ENCODE assay signal across 14 mouse cellular contexts in the genomic region with DNA sequence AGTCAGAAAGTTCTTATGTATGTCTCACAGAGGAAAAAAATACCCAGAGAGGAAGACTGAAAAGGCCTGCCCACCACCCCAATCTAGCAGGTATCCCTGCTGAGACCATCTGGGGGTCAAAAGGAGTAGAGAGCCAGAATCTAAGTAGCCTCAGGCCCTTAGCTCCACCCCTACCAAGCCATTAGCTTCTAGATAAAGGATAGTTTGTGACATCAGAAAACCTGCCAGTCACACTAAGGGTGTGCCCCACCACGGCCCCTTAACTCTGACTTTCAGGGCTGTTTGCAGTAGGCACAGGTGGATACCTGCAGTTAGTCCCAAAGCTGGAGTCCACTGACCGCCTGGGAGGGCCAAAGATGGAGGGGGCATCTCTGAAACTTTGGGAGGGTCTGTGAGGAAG. TPM values are rescaled to one million over a fixed set of nuclear protein-coding genes. Genes with fewer than 3 reads are reported as not detected.
DNase-seq lines count a peak whose midpoint lies in the region; ATAC-seq and TF ChIP-seq lines count a peak whose summit lies in the region.
"Had no signal": no experiment of that assay in that cellular context is flagged by ENCODE, and none has a peak within 500 bp of the region (broad histone marks: within the 10 kb centered on the region; RNA-seq: fewer than 3 reads in every experiment).

No protein-coding gene starts in this region.

- no peak for DNase-seq in gastrocnemius, adult 2 months
- no peak for DNase-seq in gastrocnemius, adult 18-20 months (ENCODE audit: low spot score)
- DNase-seq in left cerebral cortex, postnatal 4 days = no peak
- DNase-seq in left cerebral cortex, postnatal 25 days (ENCODE audit: low spot score in 2 of 2) = no peak
- DNase-seq: kidney, adult 9 months had no signal

- H3K9me3 ChIP-seq in megakaryocyte, embryonic 14.5 days = peaks cover 10% of the 10 kb centered on the region; the same call in 1 of the 2 replicates
- H3K9me3 ChIP-seq: embryonic facial prominence, embryonic 10.5 days; forebrain, embryonic 10.5 days had no signal

- ATAC-seq in megakaryocyte, adult 5-6 weeks (ENCODE audit: poor library complexity, severe bottlenecking) = no peak
- peak; percentile 74 for ATAC-seq in erythroid progenitor cell, adult 5-6 weeks (replicated peaks; ENCODE audit: low FRiP score, poor library complexity, severe bottlenecking)
- ATAC-seq in megakaryocyte progenitor cell, adult 5-6 weeks (replicated peaks; ENCODE audit: poor library complexity) = 0 out of 2 replicates have a peak, but pooled peaks have one; percentile 20

- TF ChIP-seq CTCF in gastrocnemius, adult 2 months (IDR thresholded peaks at IDR 0.05) = no peak

- H3K27me3 ChIP-seq in megakaryocyte, embryonic 14.5 days (replicated peaks) = peaks cover 15% of the 10 kb centered on the region

- H3K4me3 ChIP-seq in gastrocnemius, adult 2 months = no peak overlapping the region
- H3K4me3 ChIP-seq in megakaryocyte, embryonic 14.5 days (replicated peaks) = peak overlapping the region; percentile 6

- peaks cover 73% of the 10 kb centered on the region for H3K4me1 ChIP-seq in megakaryocyte, embryonic 14.5 days

- intact Hi-C loops in gastrocnemius, adult 2 months (cut with DNase I) = no loop called here
- intact Hi-C loops in left cerebral cortex, postnatal 4 days (cut with DNase I) = no loop called here
- intact Hi-C loops in left cerebral cortex, postnatal 25 days (cut with DNase I) = no loop called here

- H3K36me3 ChIP-seq in megakaryocyte, embryonic 14.5 days (replicated peaks; ENCODE audit: low read length) = peaks cover 18% of the 10 kb centered on the region
- H3K36me3 ChIP-seq: embryonic facial prominence, embryonic 10.5 days; forebrain, embryonic 10.5 days had no signal

- peak overlapping the region; percentile 93; the same call in 1 of the 2 replicates for H3K27ac ChIP-seq in gastrocnemius, adult 2 months
- H3K27ac ChIP-seq: hindbrain, postnatal 0 days; macrophage had no signal

RNA-seq across cellular contexts. Expression of a gene that starts 0.6 kb away (rescaled TPM):
- 10 to 100 TPM in 1 of 2 experiments, 1 to 10 TPM in 1; 9.9 to 12.0 TPM for total RNA-seq in gastrocnemius, adult 2 months (2021)
- total RNA-seq in gastrocnemius, adult 18-20 months (2021) = 10 to 100 TPM; 12.5 to 21.2 TPM
- 43.5 and 60.3 TPM in 2 replicates for polyA plus RNA-seq in megakaryocyte, embryonic 14.5 days (2012; ENCODE audit: insufficient read depth, low replicate concordance)
- total RNA-seq in megakaryocyte, adult 5-6 weeks (2015) = 14.4 and 14.7 TPM in 2 replicates
- total RNA-seq in megakaryocyte, adult 5-6 weeks (2017) = 11.7 and 13.1 TPM in 2 replicates
- 27.7 and 41.1 TPM in 2 replicates for total RNA-seq in erythroid progenitor cell, adult 5-6 weeks (2015; ENCODE audit: low replicate concordance)
- 48.4 and 75.5 TPM in 2 replicates for total RNA-seq in erythroid progenitor cell, adult 5-6 weeks (2017; ENCODE audit: low replicate concordance)
- total RNA-seq in megakaryocyte progenitor cell, adult 5-6 weeks (2015) = 8.9 and 11.9 TPM in 2 replicates
- total RNA-seq in megakaryocyte progenitor cell, adult 5-6 weeks (2017) = 7.5 and 10.8 TPM in 2 replicates
- total RNA-seq in left cerebral cortex, postnatal 4 days (2021) = under 1 TPM; 0.70 to 0.92 TPM
- 1 to 10 TPM; 4.2 to 6.6 TPM for total RNA-seq in left cerebral cortex, postnatal 25 days (2021)

RNA-seq across cellular contexts. Expression of a gene that starts 10.1 kb away (rescaled TPM):
- 100 to 1,000 TPM; 109 to 120 TPM for total RNA-seq in gastrocnemius, adult 2 months (2021)
- total RNA-seq in gastrocnemius, adult 18-20 months (2021) = 100 to 1,000 TPM; 105 to 121 TPM
- polyA plus RNA-seq in megakaryocyte, embryonic 14.5 days (2012; ENCODE audit: insufficient read depth, low replicate concordance) = 3.3 and 17.4 TPM in 2 replicates
- total RNA-seq in megakaryocyte, adult 5-6 weeks (2015) = 0.14 and 0.33 TPM in 2 replicates
- 0.24 and 1.2 TPM in 2 replicates for total RNA-seq in megakaryocyte, adult 5-6 weeks (2017)
- not detected in 2 replicates for total RNA-seq in erythroid progenitor cell, adult 5-6 weeks (2015; ENCODE audit: low replicate concordance)
- total RNA-seq in erythroid progenitor cell, adult 5-6 weeks (2017; ENCODE audit: low replicate concordance) = 0.26 TPM in 1 of 2 replicates, not detected in the other
- total RNA-seq in megakaryocyte progenitor cell, adult 5-6 weeks (2015) = 1.4 TPM in 2 replicates
- total RNA-seq in megakaryocyte progenitor cell, adult 5-6 weeks (2017) = 0.54 and 2.5 TPM in 2 replicates
- total RNA-seq in left cerebral cortex, postnatal 4 days (2021) = 10 to 100 TPM; 18.1 to 18.3 TPM
- total RNA-seq in left cerebral cortex, postnatal 25 days (2021) = 10 to 100 TPM; 27.6 to 28.0 TPM
- total RNA-seq: neutrophil, adult 5-6 weeks had no signal

Comparison
In these comparisons a context has a peak if more than half of its experiments do, and no peak if none do; other contexts are left out.
1. RNA of a gene that starts 10.1 kb away (total RNA-seq): 105 to 121 TPM in gastrocnemius, adult 18-20 months, 109 to 120 TPM in gastrocnemius, adult 2 months, 27.6 to 28.0 TPM in left cerebral cortex, postnatal 25 days and 18.1 to 18.3 TPM in left cerebral cortex, postnatal 4 days; 0.54 to 2.5 TPM in megakaryocyte progenitor cell, adult 5-6 weeks, 0.14 to 1.2 TPM in megakaryocyte, adult 5-6 weeks and 0.26 TPM in erythroid progenitor cell, adult 5-6 weeks; every median in the first group is over 4 times any median in the second.